Mouse (Mus musculus): ENCODE data around the gene Gnaz.

Gene Gnaz

DNA sequence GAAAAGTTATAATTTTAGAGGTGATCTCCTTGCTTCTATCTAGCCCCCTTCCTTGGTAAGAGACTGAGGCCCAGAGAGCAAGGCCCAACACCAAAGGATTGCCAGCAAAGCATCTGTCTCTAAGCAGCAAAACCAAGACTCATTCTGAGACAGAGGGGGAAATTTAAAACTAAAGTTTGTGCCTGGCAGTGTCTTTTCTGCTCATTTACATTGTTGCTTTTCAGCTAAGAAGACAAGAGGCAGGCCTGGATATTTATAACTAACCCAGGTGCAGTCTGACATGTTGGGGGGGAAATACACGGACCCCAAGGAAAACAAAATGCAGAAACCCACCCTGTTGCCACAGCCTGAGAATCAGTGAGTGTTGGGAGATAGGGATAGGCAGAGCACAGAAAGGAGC is 2.6 kb upstream of the Gnaz start:
- ATAC-seq (ENCODE audit: insufficient number of reproducible peaks, low FRiP score, low TSS enrichment), result no peak

DNA sequence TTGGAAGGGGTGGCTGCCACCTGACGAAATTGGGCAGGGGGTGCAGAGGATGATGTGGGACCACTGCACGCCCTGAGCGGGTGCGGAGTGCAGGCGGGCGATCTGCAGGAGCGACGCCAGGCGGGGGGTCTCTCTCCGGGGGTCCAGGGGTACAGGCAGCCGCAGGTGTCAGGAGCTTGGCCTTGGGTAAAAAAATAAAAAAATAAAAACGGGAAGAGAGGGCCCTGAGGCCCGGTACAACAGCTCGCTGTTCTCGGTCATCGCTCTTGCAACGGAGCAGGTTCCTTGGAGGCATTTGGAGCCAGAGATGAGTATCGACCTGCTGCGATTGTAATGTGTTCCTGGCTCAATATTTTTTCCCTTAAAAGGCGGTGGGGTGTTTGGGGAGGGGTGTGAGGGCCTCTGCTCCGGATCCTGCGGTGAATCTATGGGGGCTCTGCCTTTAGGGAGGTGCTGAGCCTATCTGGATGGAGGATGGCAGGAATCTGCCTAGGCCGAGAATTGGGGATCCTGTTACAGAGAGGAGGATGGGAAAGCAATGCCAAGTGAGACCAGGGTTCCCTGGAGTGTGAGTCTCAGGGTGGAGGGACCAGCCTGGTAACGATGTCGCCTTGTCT is 782 bp downstream of the Gnaz start:
- no peak for ATAC-seq (ENCODE audit: insufficient number of reproducible peaks, low FRiP score, low TSS enrichment)

DNA sequence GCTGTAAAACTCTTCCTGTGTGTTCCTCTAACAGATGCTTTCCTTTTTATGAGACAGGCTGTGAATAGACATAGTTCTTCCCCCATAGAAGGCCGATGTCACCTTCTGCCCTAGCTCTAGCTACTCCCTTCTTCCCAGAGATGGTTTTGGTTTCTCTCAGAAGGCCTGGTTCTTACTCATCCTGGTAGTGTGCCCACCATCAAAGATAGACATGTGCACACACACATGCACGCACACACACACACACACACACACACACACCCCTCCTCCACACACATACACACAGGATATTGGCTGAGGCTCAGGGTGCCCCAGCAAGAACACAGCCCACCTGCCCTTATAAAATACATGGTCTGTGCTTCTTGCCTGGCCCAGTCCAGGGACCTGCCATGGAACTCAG is 2.3 kb downstream of the Gnaz start:
- ATAC-seq (ENCODE audit: insufficient number of reproducible peaks, low FRiP score, low TSS enrichment), result no peak

DNA sequence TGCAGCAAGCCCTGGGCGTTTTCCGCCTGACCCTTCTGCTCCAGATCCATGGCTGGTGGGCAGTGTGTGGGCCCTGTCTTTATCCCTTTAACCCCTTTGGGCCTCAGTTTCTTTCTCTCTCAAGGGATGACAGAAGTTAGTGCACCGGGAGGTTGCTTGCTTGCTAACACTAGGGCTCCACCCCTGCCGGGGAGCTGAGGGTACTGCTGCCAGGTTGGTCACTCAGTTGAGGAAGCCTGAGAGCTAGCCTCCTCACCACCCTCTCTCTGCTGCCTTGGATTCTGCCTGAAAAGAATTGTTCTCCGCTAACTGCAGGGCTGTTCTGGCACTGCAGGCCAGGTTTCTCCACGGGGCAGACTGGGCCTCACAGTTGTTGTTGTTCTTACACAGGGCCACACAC is 6.0 kb downstream of the Gnaz start:
- no peak for ATAC-seq (ENCODE audit: insufficient number of reproducible peaks, low FRiP score, low TSS enrichment)

DNA sequence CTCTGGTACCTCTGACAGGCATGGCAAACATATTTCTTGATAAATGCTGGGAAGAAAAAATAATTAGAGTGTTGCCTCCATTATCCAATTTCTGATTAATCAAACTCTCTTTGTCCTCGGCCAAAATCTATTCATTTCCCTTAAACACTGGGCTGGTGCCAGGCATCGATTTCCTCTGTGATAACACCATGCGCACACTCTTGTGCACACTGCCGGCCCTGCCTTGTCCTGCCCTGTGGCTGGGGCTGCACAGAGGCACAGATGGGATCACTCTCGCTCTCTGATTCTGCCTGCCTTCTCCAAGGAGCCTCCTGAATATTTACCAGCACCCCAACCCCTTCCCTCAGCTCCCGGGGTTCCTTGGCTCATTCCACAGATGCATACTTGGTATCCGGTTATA is 8.6 kb downstream of the Gnaz start:
- ATAC-seq (ENCODE audit: insufficient number of reproducible peaks, low FRiP score, low TSS enrichment), result no peak

DNA sequence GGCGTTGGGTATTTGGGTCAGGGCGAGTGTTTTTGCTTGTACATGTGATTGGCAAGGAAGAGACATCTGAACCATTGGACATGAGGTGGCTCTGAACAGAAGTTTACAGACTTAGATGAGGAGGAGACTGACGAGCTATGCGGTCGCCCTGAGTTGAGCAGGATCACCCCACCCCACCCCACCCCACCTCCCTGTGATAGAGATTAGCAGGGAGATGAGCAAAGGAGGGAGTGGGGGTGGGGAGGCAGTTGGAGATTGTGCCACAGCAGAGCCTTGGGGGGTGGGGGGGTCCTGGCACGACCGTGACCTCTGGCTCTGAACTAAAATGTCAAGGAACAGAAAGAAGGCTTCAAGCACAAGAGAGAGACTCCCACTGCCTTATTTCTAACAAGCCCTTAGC is 9.5 kb downstream of the Gnaz start:
- ATAC-seq (ENCODE audit: insufficient number of reproducible peaks, low FRiP score, low TSS enrichment), result no peak

DNA sequence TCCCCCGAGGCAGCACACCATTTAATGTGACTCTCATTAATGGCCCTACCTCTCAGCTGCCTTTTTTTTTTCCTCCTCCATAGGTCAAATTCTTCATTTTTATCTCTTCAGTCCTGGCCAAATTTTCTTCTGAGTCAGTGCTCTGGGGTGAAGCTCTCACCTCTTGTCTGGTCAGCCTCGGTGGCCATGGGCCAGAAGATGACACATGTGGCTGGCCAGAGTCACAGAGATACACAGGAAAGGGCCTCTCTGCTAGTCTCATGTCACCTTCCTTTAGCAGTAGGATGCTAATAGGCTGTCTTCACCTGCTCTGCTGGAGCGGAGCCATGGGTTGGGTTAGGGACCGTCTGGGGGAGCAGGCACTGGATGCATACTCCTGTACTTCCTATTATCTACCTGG is 11.1 kb downstream of the Gnaz start:
- no peak for ATAC-seq (ENCODE audit: insufficient number of reproducible peaks, low FRiP score, low TSS enrichment)

DNA sequence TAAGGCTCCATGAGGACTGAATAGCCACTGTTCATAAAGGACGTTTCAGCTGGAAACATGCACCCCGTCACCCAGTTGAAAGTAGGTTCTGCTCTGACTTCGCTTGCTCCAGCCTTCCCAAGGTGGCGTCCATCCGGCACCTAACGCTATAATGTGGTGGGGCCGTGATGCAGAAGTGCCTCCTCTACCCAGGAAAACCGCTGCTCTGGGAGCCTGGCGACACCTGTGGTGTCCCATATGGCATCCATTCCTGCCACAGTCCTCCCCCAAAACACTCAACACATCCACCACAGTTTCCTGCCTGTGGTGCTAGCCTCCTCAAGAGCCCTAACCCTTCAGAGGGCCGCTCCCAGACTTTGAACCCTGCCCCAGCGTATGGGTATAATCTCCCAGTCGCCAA is 14.2 kb downstream of the Gnaz start:
- no peak for ATAC-seq (ENCODE audit: insufficient number of reproducible peaks, low FRiP score, low TSS enrichment)

DNA sequence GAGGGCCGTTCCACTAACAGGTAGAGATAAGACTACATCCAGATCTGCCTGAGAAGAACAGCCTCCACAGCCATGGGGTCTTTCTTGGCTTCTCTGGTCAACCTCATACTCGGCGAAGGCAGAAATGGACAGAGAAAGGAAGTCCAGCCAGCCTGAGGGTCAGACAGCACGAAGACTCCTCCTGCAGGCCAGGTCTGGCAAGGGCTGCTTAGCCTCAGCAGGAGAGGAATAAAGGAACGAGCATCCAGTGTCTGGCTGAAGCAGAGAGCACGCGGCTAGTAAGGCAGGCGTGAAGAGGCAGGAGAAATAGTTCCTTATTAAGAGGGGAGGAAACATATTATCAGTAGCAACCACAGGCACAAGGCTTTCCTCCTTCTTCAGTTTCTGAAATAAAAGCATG is 16.2 kb downstream of the Gnaz start:
- ATAC-seq (ENCODE audit: insufficient number of reproducible peaks, low FRiP score, low TSS enrichment), result no peak

DNA sequence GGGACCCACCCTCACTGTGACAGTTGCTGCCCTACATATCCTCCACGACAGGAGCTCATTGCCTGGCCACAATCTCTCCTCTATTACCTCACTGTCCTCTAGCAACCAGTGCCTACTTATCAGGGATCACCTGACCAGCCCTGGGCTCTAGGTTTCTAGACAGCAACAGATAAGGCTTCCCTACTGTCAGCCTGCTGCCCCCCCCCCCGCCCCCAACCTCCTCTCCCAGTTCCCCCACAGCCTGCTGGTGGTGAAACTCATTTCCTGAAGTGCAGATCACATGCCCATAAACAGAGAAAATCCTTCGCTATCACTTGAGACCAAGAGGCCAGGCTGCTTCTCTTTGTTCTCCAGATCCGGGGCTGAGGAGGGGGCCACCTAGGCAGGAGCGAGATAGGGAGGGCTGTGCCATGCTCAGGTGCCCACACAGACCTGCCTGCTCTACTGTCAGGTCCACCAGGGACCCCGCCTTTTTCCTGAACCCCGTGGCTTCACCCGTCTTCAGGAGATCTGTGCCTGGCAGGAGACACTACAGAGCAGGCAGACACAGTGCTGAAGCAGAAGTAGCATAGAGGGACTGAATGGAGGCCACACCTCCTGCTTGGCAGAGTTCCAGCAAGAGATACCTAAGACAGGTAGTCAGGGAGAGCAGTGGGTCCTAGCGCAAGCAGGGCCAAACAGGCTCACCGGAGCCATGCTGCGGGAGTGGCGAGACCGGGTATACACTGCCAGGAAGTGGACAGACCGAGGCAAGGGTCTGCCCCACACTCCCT is 20.9 kb downstream of the Gnaz start:
- ATAC-seq (ENCODE audit: insufficient number of reproducible peaks, low FRiP score, low TSS enrichment), result no peak

DNA sequence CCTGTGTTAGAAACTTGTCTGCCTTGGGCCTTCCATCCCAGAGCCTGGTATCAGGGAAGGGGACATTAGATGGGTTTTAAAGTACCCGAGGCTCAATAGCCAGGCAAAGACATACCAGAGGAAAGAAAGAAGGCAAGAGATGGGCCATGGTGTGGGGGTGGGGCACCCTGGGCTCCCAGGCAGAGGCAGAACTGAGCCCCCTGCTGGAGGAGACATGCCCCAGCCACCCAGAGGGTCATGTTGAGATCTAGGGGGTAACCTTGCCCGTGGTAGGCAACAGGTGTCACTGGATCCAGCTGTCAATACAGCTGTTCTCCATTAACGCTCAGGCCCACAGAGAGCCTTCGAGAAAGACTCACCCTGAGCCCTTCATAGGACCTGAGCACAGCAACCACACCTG is 22.8 kb downstream of the Gnaz start:
- no peak for ATAC-seq (ENCODE audit: insufficient number of reproducible peaks, low FRiP score, low TSS enrichment)

DNA sequence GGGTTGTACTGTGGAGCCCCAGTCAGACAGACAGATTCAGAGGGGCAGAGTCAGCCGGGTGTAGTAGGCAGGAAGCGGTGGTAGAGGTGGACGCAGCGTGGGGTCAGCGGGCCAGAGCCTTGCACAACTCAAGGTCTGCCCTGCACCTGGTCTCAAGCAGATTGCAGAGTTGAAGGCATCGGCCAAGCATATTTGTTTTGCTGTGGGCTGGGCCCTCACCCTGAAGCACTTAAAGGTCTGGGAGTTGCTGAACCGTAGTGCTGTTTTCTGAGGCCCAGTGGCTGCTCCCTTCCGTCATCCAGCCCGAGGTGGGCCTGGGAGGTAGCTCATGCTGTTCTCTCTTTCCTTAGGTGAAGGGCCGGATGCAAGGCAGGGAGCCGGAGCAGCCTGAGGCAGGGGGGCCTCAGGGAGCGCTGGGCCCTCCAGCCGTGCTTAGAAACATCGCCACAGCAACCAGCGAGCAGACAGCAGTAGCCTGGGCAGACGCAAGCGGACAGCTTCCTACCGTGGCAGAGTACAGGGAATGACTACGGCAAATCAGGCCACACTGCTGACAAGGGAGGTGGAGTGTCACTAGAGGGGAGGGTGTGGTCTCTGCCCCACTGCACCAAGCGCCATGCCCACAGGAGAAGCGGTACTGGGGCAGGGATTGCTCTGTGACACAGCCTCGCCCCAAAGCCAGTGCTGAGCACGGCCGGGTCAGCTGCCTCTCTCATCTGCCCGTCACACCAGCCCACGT is 23.8 kb downstream of the Gnaz start:
- no peak for ATAC-seq (ENCODE audit: insufficient number of reproducible peaks, low FRiP score, low TSS enrichment)

DNA sequence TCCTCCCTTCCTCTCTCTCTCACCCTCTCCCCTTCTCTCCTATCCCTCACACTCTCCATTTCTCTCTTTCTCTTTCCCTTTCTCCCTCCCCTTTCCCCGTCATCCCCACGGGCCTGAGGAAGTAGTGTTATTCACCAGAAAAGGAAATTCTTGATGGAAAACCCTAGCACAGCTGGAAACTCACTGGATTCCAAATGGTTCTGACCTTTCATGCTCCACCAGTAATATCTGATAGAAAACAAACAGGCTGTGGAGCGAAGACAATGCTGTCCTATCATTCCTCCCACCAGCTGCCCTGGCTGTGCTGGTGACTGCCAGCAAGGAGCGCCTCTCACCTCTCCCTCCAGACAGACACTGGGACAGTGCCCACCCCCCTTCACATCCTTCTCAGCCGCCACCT is 27.9 kb downstream of the Gnaz start:
- ATAC-seq (ENCODE audit: insufficient number of reproducible peaks, low FRiP score, low TSS enrichment), result no peak

DNA sequence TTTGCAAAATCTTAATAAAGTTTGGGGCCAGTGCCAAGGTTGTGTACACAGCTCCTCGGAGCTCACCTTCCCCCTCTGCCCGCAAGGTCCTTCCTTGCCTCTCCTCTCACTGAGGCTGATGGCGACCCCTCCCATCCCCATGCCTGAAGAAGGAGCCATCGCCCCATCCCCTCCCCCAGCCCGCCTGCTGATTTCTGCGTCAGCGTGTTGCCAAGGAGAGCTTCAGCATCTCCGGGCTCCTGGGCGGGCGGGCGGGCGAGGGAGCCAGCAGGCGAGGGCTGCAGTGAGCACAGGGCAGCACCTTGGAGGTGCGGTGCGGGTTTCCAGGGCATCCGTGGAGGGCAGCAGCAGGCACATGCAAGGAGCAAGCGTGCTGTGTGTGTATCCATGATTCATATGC is 28.4 kb downstream of the Gnaz start:
- no peak for ATAC-seq (ENCODE audit: insufficient number of reproducible peaks, low FRiP score, low TSS enrichment)

DNA sequence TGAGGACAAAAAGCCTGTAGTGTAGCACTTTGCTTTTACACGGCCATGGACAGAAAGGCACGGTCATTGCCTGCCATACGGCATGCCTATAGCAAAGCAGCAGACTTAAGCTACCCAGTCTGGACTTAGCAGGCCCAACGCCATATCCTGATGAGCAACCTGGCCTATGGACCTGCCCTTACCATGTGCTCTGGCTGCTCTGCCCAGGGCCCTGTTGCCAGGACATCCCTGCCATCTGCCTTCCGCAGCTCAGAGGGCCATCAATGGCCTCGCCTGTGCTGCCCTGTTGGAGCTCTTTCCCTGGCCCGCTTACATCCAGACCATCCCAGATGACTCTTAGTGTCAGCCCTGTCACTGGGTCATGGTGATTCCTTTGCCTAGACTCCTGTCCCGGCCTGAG is 34.4 kb downstream of the Gnaz start:
- peak; percentile 93 for ATAC-seq (ENCODE audit: insufficient number of reproducible peaks, low FRiP score, low TSS enrichment)

DNA sequence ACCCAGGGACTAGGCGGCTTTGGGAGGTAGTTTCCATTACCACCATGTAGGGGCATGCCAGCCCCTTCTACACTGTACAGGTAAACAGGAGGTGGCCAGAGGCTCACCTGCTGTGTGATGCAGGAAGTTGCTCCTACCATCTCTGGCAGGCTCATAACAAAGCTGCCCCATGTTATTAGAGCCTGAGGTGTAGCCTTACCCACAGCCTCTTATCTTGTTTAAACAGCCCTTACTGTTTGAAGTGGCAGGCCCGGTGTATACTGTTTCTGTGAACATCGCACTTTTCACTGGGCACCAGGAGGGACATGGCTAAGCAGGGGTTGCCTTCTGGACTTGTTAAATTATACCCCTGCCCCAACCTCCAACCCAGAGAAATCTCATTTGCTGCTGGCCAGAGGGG is 37.1 kb downstream of the Gnaz start:
- ATAC-seq (ENCODE audit: insufficient number of reproducible peaks, low FRiP score, low TSS enrichment), result no peak

DNA sequence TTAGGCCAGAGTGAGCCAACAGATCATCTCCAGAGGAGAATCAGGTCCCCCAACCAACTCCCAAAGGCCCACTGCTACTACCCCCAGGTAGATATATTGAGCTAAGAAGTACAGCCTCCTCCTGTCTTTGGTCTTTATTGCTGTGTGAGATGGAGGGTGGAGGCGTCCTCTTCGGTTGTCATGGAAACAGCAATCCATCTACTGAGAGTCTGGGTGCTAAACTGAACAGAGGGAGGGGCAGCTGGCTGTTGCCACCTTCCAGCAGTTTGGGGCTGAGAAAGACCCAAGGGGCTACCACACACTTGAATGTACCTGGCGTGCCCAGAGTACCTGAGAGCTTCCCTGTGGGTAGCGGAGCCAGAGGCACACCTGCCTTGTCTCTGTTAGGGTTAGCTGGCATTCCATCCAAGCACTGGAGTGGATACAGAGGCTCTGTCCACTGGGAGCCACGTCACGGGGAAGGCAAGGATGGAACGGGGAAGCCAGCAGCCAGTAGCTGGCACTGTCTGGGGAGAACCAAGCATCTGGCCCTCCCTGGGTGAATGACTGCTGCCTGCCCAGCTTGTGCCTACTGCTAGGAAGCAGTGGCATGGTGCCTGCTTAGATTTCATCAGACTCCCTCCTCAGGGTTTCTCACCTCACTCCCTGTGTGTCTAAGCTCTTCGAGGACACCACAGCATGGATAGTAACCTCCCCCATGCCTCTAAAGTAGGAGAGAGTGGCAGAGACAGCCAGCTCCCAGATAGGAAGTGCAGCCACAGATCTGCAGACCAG is 40.1 kb downstream of the Gnaz start:
- ATAC-seq (ENCODE audit: insufficient number of reproducible peaks, low FRiP score, low TSS enrichment), result no peak

DNA sequence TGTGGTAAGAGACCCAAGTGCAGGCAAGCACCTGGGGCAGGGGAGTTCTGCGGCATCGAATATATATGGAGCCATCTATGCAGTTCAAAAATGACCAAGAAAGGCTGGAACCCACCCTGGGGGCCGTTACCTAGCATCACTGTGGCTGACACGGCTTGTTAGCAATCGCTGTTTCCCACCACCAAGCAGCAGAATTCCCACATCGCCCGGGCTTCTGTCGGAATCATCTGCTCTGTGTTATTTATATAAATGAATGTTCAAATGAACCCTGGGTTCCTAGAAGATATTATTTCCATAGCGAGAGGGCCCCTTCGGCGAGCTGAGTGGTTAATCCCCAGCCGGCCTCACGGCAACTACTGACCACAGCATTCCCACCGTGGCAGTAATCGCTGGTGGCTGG is 43.7 kb downstream of the Gnaz start:
- ATAC-seq (ENCODE audit: insufficient number of reproducible peaks, low FRiP score, low TSS enrichment), result no peak

DNA sequence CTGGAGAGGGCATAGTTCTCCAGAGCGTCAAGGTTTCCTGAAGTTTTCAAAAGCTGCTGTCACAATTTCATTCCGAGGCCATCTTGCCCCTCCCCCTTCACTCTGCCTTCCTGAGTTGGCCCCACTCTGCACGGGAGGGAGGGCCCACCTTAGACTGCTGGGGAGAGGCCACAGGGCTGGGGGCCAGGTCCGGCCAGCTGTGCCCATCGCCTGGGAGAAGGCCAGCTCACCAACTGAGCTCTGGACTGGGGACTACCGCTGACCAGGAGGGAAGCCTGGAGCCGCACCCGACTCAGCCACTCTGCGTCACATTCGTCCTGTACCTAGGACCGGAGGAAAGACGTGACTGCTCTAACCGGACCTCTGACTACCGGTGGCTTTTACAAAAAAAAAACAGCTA is 48.5 kb downstream of the Gnaz start:
- no peak for ATAC-seq (ENCODE audit: insufficient number of reproducible peaks, low FRiP score, low TSS enrichment)

DNA sequence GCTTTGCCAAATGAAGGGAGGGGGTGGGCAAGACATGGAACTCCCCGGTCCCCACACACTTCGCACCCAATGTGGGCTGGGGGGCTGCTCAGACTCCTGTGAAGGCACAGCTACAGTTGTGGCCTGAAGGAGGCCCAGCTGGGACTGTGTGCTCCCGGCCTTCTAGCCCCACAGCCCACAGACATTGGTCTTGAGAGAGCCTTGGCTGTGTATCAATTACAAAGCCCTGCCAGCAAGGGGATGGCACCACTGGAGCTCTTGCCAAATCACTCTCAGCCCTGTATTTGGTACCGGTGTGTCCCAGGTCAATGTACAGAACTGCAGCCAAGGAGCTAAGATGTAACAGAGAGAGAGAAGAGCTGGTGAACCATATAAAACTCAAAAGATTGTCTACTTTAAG is 49.5 kb downstream of the Gnaz start:
- ATAC-seq (ENCODE audit: insufficient number of reproducible peaks, low FRiP score, low TSS enrichment), result no peak

DNA sequence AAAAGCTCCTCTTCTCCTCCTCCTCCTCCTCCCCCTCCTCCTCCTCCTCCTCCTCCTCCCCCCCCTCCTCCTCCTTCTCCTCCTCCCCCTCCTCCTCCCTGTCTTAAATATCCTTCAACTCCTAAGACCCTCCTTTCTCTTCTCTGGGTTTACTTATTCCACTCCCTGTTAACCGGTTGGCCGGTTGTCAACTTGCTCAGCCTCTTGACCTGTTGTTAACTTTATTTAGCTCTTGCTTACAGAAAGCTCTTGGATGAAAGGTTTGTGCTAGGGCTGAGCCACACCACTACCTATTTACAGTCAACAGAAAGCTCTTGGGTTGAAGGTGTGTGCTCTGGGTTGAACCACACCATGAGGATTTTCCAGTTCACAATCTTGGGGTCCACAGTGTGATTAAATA is 53.3 kb downstream of the Gnaz start:
- ATAC-seq (ENCODE audit: insufficient number of reproducible peaks, low FRiP score, low TSS enrichment), result no peak
